Mouse (Mus musculus): ENCODE results near the gene Zfp784. TPM values are rescaled to one million over a fixed set of nuclear protein-coding genes. Genes with fewer than 3 reads are reported as not detected.

Zfp784 gene
- polyA plus RNA-seq, 1 experiment: 8.4 TPM

DNA sequence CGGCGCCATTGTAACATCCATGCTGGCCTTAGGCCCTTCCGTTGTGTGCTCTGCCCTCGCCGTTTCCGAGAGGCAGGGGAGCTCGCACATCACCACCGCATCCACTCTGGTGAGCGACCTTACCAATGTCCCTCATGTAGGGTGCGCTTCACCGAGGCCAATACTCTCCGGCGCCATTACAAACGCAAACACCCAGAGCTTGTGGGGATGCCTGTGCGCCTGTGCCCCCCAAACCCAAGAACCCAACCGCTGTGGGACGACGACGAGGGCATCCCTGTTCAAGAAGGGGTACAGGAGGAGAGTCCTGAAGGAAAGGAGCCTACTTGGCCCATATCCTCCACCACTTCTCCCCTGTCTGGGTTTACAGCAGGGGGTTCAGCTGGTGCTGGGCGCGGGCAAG lies 20.3 kb downstream of the Zfp784 start:
- TF ChIP-seq CTCF (IDR thresholded peaks at IDR 0.05; ENCODE audit: borderline replicate concordance, insufficient read depth, low read depth, low read length) (no peak), POLR2A (IDR thresholded peaks at IDR 0.05; ENCODE audit: borderline replicate concordance, insufficient read depth, low read length) (no peak)
- Histone ChIP-seq H3K4me3 (replicated peaks; ENCODE audit: insufficient read depth, low read depth, low read length) (no peak overlapping the region), H3K27ac (ENCODE audit: insufficient read depth, low read length) (no peak overlapping the region), H3K27me3 (ENCODE audit: control insufficient read depth, insufficient read depth, low read length) (no peaks in the 10 kb centered on the region), H3K4me1 (ENCODE audit: control insufficient read depth, insufficient read depth, low read length) (no peaks in the 10 kb centered on the region)
- no peak for DNase-seq
- 98% methylated on average over 21 of the region's 21 CpGs for WGBS

DNA sequence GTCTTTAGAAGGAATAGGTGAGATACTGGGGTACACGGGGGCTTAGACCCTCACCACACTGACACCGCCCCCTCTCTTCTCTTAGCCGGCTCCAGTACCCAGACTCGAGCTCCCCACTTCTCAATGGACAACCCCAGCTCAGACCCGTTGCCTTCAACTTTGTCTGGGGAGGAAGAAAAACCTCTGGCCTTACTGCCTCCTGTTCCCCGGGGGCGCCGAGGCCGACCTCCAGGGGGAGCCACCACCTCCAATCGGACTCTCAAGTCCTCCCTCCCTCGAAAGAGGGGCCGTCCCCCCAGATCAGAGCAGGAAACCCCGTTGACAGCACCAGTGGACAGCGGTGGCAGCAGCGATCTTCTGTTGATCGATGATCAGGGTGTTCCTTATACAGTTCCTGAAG lies 20.9 kb downstream of the Zfp784 start:
- no peak overlapping the region for H3K27ac ChIP-seq (ENCODE audit: insufficient read depth, low read length)
- no peaks in the 10 kb centered on the region for H3K4me1 ChIP-seq (ENCODE audit: control insufficient read depth, insufficient read depth, low read length)
- WGBS: 87% methylated on average over 16 of the region's 16 CpGs
- H3K4me3 ChIP-seq (replicated peaks; ENCODE audit: insufficient read depth, low read depth, low read length): no peak overlapping the region
- H3K27me3 ChIP-seq (ENCODE audit: control insufficient read depth, insufficient read depth, low read length): no peaks in the 10 kb centered on the region
- TF ChIP-seq CTCF (IDR thresholded peaks at IDR 0.05; ENCODE audit: borderline replicate concordance, insufficient read depth, low read depth, low read length): peak; percentile 14; the same call in 1 of the 2 replicates
- no peak for TF ChIP-seq POLR2A (IDR thresholded peaks at IDR 0.05; ENCODE audit: borderline replicate concordance, insufficient read depth, low read length)
- no peak for DNase-seq

DNA sequence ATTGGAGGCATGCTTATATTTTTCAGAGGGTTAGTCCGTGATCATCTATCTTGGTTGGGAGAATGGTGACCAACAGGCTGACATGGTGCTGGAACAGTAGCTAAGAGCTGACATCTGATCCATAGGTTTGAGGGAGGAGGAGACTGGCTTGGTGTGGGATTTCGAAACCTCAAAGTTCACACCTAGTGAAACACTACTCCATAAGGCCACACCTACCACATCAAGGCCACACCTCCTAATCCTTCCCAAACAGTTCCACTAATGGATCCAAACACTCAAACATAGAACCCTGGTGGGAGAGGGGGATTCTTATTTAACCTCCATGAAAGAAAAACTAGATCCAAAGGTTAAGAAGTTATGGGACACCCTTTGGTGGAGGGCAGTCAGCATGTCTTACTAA lies 21.3 kb downstream of the Zfp784 start:
- 96% methylated on average over 2 of the region's 2 CpGs for WGBS
- TF ChIP-seq CTCF (IDR thresholded peaks at IDR 0.05; ENCODE audit: borderline replicate concordance, insufficient read depth, low read depth, low read length) (no peak), POLR2A (IDR thresholded peaks at IDR 0.05; ENCODE audit: borderline replicate concordance, insufficient read depth, low read length) (no peak)
- DNase-seq: no peak
- Histone ChIP-seq H3K4me1 (ENCODE audit: control insufficient read depth, insufficient read depth, low read length) (no peaks in the 10 kb centered on the region), H3K27me3 (ENCODE audit: control insufficient read depth, insufficient read depth, low read length) (no peaks in the 10 kb centered on the region), H3K4me3 (replicated peaks; ENCODE audit: insufficient read depth, low read depth, low read length) (no peak overlapping the region), H3K27ac (ENCODE audit: insufficient read depth, low read length) (no peak overlapping the region)

DNA sequence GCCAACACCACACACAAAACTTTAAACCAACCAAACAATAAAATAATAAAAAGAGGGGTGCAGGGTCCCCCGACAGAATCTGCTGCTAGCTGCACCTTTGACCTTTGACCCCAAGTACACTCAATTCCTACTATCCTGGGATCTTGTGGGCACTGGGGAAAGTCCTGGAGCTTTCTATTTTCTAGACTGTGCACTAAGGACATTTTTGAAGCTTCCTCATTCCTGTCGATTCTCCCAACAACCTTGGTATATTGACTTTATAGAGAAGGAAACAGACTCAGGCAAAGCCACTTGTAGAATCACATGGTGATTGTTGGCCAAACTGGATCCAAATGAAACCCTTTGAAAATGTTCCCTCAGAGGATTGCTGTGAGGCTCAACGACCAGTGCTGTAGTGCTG lies 22.2 kb downstream of the Zfp784 start:
- no peak for TF ChIP-seq CTCF (IDR thresholded peaks at IDR 0.05; ENCODE audit: borderline replicate concordance, insufficient read depth, low read depth, low read length)
- DNase-seq: no peak
- H3K27ac ChIP-seq (ENCODE audit: insufficient read depth, low read length): peak overlapping the region; percentile 39; the same call in 1 of the 2 replicates
- WGBS: 61% methylated on average over 3 of the region's 3 CpGs
- peak overlapping the region; percentile 84 for H3K4me3 ChIP-seq (replicated peaks; ENCODE audit: insufficient read depth, low read depth, low read length)
- H3K27me3 ChIP-seq (ENCODE audit: control insufficient read depth, insufficient read depth, low read length): no peaks in the 10 kb centered on the region
- H3K4me1 ChIP-seq (ENCODE audit: control insufficient read depth, insufficient read depth, low read length): no peaks in the 10 kb centered on the region

DNA sequence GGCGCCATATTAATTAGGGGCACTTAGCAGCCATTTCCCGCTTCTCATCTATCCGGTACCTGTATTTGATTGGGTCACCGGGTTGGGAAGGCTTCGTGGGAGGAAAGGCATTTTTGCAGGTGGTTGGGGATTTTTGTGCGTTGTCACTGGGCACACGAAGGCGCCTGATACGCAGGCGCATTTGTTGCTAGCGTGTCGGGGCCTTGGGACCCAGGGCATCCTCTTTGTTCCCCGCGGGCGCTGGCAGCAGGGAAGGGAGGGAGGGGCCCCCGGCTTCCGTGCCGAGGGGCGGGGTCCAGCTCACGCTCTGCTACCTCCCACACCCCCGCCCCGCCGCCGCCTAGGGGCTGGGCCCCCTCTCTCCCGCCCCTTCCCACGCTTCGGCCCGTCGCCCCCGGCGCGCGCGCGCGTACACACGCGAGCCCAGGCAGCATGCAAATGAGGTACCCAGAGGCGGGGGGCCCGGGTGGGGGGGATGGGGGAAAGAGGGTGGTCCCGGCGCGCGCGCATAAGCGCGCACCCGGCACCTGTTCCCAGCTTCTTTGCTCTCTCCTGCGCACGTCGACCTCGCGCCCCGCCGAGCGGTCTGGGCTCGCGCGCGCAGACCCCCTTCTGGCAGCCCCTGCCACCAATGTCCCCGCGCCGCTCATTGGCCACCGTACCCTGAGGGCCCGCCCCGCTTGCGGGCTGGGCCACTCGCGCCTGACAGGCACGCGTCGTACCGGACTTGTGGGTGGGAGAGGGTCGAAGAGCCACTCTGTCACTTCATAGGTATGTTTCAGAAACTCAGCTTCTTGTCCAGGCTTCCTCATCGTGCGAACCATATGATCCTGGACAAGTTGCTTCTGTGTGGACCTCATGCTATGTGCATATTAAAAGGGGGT lies 22.9 kb downstream of the Zfp784 start, which contains the start of gene Gm44973:
Gene Gm44973, plus strand, starts transcription at position 379 of the 884 bp plus-strand sequence.
- H3K4me1 ChIP-seq (ENCODE audit: control insufficient read depth, insufficient read depth, low read length): no peaks in the 10 kb centered on the region
- peak within 1 kb of the TSS; percentile 93 for H3K4me3 ChIP-seq (replicated peaks; ENCODE audit: insufficient read depth, low read depth, low read length)
- DNase-seq: peak; percentile 92
- under 1% methylated on average over 73 of the region's 76 CpGs for WGBS
- H3K27me3 ChIP-seq (ENCODE audit: control insufficient read depth, insufficient read depth, low read length): no peaks in the 10 kb centered on the region
- TF ChIP-seq CTCF (IDR thresholded peaks at IDR 0.05; ENCODE audit: borderline replicate concordance, insufficient read depth, low read depth, low read length) (no peak), POLR2A (IDR thresholded peaks at IDR 0.05; ENCODE audit: borderline replicate concordance, insufficient read depth, low read length) (peak; percentile 52; the same call in 1 of the 2 replicates)
- peak within 1 kb of the TSS; percentile 95 for H3K27ac ChIP-seq (ENCODE audit: insufficient read depth, low read length)

DNA sequence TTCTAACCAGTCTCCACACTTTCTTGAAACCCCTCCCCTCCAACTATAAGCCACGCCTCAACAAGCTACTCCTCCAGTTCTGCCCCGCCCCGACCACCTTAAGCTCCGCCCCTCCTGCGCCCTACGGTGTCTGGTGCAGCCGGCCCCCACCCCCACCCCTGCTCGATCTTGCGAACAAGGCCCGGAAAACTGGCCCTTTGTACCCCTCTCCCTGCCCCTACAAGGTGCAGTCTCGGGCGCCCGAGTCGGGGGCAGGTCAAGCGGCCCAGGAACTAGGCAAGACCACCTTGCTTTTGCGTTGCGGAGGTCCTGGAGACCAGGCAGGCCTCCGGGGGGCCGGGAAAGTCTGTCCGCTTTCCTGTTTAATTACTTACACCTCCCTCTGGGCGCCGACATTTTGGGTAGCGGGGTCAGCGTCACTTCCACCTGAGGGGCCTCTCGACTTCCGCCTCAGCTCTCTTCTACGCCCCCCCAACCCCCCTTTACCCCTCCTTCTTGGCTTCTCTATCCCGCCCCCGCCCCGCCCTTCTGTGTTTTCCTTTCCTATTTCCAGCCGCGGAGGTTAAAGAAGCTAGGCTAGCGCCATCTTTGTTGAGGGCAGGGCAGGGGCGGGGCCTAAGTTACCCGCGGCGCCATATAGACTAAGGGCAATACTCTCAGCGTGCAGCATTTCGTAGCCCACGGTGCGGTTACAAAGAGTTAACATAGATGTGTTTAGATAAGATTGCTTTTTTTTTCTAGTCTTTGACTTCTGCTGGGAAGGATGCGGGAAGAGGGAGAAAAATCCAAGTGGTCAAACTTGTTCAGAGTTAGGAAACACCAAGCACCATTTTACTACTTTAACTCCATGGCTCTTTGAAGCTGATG lies 23.8 kb downstream of the Zfp784 start, which contains the start of the genes Zfp524 and Fiz1:
Gene Zfp524, plus strand, starts transcription at position 165 of the 867 bp plus-strand sequence.
Gene Fiz1, minus strand, starts transcription at position 447 of the 867 bp plus-strand sequence.
- under 1% methylated on average over 42 of the region's 42 CpGs for WGBS
- peak within 1 kb of the TSS; percentile 93 for H3K4me3 ChIP-seq (replicated peaks; ENCODE audit: insufficient read depth, low read depth, low read length)
- no peak for TF ChIP-seq CTCF (IDR thresholded peaks at IDR 0.05; ENCODE audit: borderline replicate concordance, insufficient read depth, low read depth, low read length)
- TF ChIP-seq POLR2A (IDR thresholded peaks at IDR 0.05; ENCODE audit: borderline replicate concordance, insufficient read depth, low read length): no peak
- DNase-seq: peak; percentile 96 to 97
- no peaks in the 10 kb centered on the region for H3K27me3 ChIP-seq (ENCODE audit: control insufficient read depth, insufficient read depth, low read length)
- peak within 1 kb of the TSS; percentile 95 for H3K27ac ChIP-seq (ENCODE audit: insufficient read depth, low read length)
- no peaks in the 10 kb centered on the region for H3K4me1 ChIP-seq (ENCODE audit: control insufficient read depth, insufficient read depth, low read length)

DNA sequence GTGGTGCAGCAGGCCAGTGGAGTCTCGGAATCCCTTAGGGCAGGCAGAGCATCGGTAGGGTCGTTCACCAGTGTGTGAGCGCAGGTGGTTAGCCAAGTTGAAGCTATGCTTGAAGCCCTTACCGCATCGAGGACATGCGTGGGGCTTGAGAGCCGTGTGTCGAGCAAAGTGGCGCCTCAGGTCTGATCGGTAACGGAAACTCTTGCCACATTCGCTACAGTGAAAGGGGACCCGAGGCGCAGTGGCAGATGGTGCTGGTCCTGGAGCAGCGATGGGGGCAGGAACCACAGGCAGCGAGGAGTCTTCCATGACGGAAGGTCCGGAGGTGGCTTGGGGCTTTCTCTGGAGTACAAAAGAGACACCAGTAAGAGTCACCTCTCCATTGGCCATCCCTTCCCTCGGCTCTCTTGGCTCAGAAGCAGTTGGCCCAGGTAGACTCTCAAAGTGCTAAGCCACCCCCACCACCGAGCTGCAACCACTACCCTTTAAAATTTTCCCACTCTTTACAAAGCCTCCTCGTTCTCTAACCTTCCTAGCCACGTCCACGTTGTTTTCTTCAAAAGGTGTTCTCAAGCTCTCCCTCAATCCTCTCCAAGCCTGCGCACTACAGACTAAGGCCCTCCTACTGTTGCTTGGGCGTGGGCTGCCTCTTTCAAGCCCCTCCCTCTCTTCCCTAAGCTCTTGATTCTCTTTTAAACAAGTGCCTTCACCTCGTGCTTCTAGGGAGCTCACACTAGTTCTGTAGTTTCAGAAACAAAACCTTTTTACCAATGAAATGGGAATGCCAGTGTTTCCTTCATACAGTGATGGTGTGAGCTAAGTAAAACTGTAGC lies 25.3 kb downstream of the Zfp784 start:
- Histone ChIP-seq H3K4me3 (replicated peaks; ENCODE audit: insufficient read depth, low read depth, low read length) (no peak overlapping the region), H3K27ac (ENCODE audit: insufficient read depth, low read length) (no peak overlapping the region), H3K4me1 (ENCODE audit: control insufficient read depth, insufficient read depth, low read length) (no peaks in the 10 kb centered on the region), H3K27me3 (ENCODE audit: control insufficient read depth, insufficient read depth, low read length) (no peaks in the 10 kb centered on the region)
- DNase-seq: no peak
- 87% methylated on average over 27 of the region's 27 CpGs for WGBS
- TF ChIP-seq CTCF (IDR thresholded peaks at IDR 0.05; ENCODE audit: borderline replicate concordance, insufficient read depth, low read depth, low read length) (no peak), POLR2A (IDR thresholded peaks at IDR 0.05; ENCODE audit: borderline replicate concordance, insufficient read depth, low read length) (no peak)
